Mouse (Mus musculus): Measurements from ENCODE around the gene Dock8. TPM values are rescaled to one million over a fixed set of nuclear protein-coding genes. Genes with fewer than 3 reads are reported as not detected.

The Dock8 gene
- polyA plus RNA-seq, 2 experiments = 4.8 to 8.3 TPM

DNA sequence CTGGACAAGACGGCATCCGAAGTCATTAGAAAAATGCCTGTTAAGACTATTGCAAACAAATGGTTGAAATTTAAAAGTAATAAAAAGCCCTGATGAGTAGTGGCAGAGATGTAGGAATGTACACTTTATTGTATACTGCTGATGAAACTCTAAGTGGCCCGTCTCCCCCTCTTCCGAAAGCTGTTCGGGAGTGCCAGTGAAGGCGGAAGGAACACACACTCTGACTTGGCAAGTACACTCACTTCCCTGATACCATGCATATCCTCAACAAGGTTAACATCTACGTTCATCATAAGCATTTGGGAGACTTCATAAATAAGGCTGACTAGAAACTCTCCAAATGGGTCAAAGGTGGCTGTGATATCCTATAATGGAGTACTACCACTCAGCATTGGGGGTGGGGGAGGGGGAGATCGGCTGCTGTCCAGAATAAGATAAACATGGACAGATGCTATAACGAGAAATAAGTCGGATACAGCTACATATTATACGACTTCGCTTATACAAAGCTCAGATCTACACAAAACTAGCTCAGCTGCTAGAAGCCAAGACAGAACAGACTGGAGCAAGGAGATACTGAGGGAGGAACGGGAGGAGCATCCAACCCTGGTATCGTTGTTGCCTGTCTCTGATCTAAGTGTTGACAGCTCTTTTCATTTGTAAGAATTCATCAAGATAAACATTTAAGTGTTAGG, 248.7 kb downstream of the Dock8 start:
- Histone ChIP-seq H3K4me3 (replicated peaks; ENCODE audit: low read length) (no peak overlapping the region), H3K4me1 (ENCODE audit: control insufficient read depth, insufficient read depth, low read length) (peaks cover 10% of the 10 kb centered on the region), H3K27me3 (ENCODE audit: control insufficient read depth, insufficient read depth, low read length) (no peaks in the 10 kb centered on the region), H3K36me3 (ENCODE audit: control insufficient read depth, insufficient read depth, low read length) (no peaks in the 10 kb centered on the region), H3K9me3 (ENCODE audit: control insufficient read depth, low read length) (no peaks in the 10 kb centered on the region), H3K4me2 (replicated peaks; ENCODE audit: low read depth, low read length, severe bottlenecking) (no peak overlapping the region), H3K9ac (ENCODE audit: low read depth, low read length, severe bottlenecking) (no peak overlapping the region), H3K27ac (replicated peaks; ENCODE audit: low read depth, low read length) (no peak overlapping the region)
- ATAC-seq (ENCODE audit: low FRiP score, low read depth) (no peak), DNase-seq (ENCODE audit: low spot score) (no peak)
- no peak for TF ChIP-seq POLR2A (IDR thresholded peaks at IDR 0.05; ENCODE audit: borderline replicate concordance, extremely low read depth, insufficient read depth, insufficient read length)
- 80% methylated on average over 14 of the region's 14 CpGs for WGBS

GRCm38 (mm10) chr19:25249230-25249629, 249.9 kb downstream of the Dock8 start:
- no peaks in the 10 kb centered on the region for H3K36me3 ChIP-seq (ENCODE audit: control insufficient read depth, insufficient read depth, low read length)
- H3K4me2 ChIP-seq (replicated peaks; ENCODE audit: low read depth, low read length, severe bottlenecking) = peak overlapping the region; percentile 20; the same call in 1 of the 2 replicates
- no peaks in the 10 kb centered on the region for H3K9me3 ChIP-seq (ENCODE audit: control insufficient read depth, low read length)
- no peak overlapping the region for H3K27ac ChIP-seq (replicated peaks; ENCODE audit: low read depth, low read length)
- H3K27me3 ChIP-seq (ENCODE audit: control insufficient read depth, insufficient read depth, low read length) = no peaks in the 10 kb centered on the region
- H3K9ac ChIP-seq (ENCODE audit: low read depth, low read length, severe bottlenecking) = no peak overlapping the region
- WGBS = 14% methylated on average over 13 of the region's 13 CpGs
- no peak for TF ChIP-seq POLR2A (IDR thresholded peaks at IDR 0.05; ENCODE audit: borderline replicate concordance, extremely low read depth, insufficient read depth, insufficient read length)
- DNase-seq (ENCODE audit: low spot score) (no peak), ATAC-seq (ENCODE audit: low FRiP score, low read depth) (no peak)
- H3K4me3 ChIP-seq (replicated peaks; ENCODE audit: low read length) = no peak overlapping the region
- H3K4me1 ChIP-seq (ENCODE audit: control insufficient read depth, insufficient read depth, low read length) = peaks cover 10% of the 10 kb centered on the region

- Histone ChIP-seq H3K9ac (ENCODE audit: low read depth, low read length, severe bottlenecking) (no peak overlapping the region), H3K27me3 (ENCODE audit: control insufficient read depth, insufficient read depth, low read length) (no peaks in the 10 kb centered on the region), H3K9me3 (ENCODE audit: control insufficient read depth, low read length) (no peaks in the 10 kb centered on the region), H3K4me3 (replicated peaks; ENCODE audit: low read length) (no peak overlapping the region), H3K4me2 (replicated peaks; ENCODE audit: low read depth, low read length, severe bottlenecking) (no peak overlapping the region), H3K36me3 (ENCODE audit: control insufficient read depth, insufficient read depth, low read length) (no peaks in the 10 kb centered on the region), H3K4me1 (ENCODE audit: control insufficient read depth, insufficient read depth, low read length) (peaks cover 10% of the 10 kb centered on the region), H3K27ac (replicated peaks; ENCODE audit: low read depth, low read length) (no peak overlapping the region)
- ATAC-seq (ENCODE audit: low FRiP score, low read depth) (no peak), DNase-seq (ENCODE audit: low spot score) (no peak)
- WGBS = 83% methylated on average over 3 of the region's 3 CpGs
- TF ChIP-seq POLR2A (IDR thresholded peaks at IDR 0.05; ENCODE audit: borderline replicate concordance, extremely low read depth, insufficient read depth, insufficient read length) = no peak
Measured at GRCm38 (mm10) chr19:25251610-25252140, 252.3 kb downstream of the Dock8 start.

Other genes with a start within 250 kb of the Dock8 start
- 16.0 and 18.2 TPM in 2 replicates for gene Pgm5, start 137.7 kb upstream of the Dock8 start, polyA plus RNA-seq (2012; rRNA removed)
- 2.6 and 2.8 TPM in 2 replicates for gene Pgm5, start 137.7 kb upstream of the Dock8 start, polyA plus RNA-seq (2014; fragmentation: Nextera tagmentation; extraction: Ambion mirVana)
- gene Gm10053, start 123.8 kb upstream of the Dock8 start, polyA plus RNA-seq (2012; rRNA removed) = 28.3 and 50.4 TPM in 2 replicates
- gene Gm10053, start 123.8 kb upstream of the Dock8 start, polyA plus RNA-seq (2014; fragmentation: Nextera tagmentation; extraction: Ambion mirVana) = 185 and 204 TPM in 2 replicates
- 0.59 and 0.87 TPM in 2 replicates for gene Foxd4, start 98.3 kb upstream of the Dock8 start, polyA plus RNA-seq (2012; rRNA removed)
- 0.10 and 0.51 TPM in 2 replicates for gene Foxd4, start 98.3 kb upstream of the Dock8 start, polyA plus RNA-seq (2014; fragmentation: Nextera tagmentation; extraction: Ambion mirVana)
- gene Cbwd1, start 37.9 kb upstream of the Dock8 start, polyA plus RNA-seq (2012; rRNA removed) = 7.7 and 12.3 TPM in 2 replicates
- gene Cbwd1, start 37.9 kb upstream of the Dock8 start, polyA plus RNA-seq (2014; fragmentation: Nextera tagmentation; extraction: Ambion mirVana) = 17.6 and 18.8 TPM in 2 replicates
- gene Kank1, start 237.4 kb downstream of the Dock8 start, polyA plus RNA-seq (2012; rRNA removed) = 38.2 and 51.3 TPM in 2 replicates
- 26.0 and 35.5 TPM in 2 replicates for gene Kank1, start 237.4 kb downstream of the Dock8 start, polyA plus RNA-seq (2014; fragmentation: Nextera tagmentation; extraction: Ambion mirVana)